Comparison of ENCODE assay signal across 15 mouse cellular contexts in the genomic region with DNA sequence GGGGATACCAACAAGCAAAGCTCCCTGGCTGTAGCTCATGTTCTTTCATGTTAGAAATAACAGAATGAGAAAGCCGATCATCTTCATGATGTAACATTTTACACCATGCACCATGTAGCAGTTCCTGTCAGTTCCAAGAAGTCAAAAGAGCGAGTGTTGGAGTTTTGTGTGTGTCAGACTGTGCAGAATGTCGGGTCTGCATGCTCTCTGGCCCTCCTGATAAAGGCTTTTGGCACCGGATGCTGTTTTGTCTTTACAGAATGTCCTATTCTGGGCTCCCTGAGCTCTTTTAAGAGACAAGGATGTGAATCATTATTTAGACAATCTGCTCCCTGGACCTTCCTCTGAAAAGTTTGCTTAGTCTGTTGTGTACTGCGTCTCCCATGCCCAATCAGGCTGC. TPM values are rescaled to one million over a fixed set of nuclear protein-coding genes. Genes with fewer than 3 reads are reported as not detected.
DNase-seq lines count a peak whose midpoint lies in the region; ATAC-seq lines count a peak whose summit lies in the region.
"Had no signal": no experiment of that assay in that cellular context is flagged by ENCODE, and none has a peak within 500 bp of the region (broad histone marks: within the 10 kb centered on the region; RNA-seq: fewer than 3 reads in every experiment).

No protein-coding gene starts in this region.

- no peaks in the 10 kb centered on the region for H3K27me3 ChIP-seq in kidney, embryonic 14.5 days (ENCODE audit: control insufficient read depth, insufficient read depth, low read length)
- H3K27me3 ChIP-seq: liver, embryonic 15.5 days had no signal

- peaks cover 6% of the 10 kb centered on the region; the same call in 1 of the 2 replicates for H3K4me1 ChIP-seq in kidney, embryonic 14.5 days (ENCODE audit: control insufficient read depth, insufficient read depth, low read length)
- H3K4me1 ChIP-seq: liver, embryonic 15.5 days; midbrain, embryonic 10.5 days had no signal

- WGBS in kidney, embryonic 14.5 days, result 67% methylated on average over 5 of the region's 5 CpGs

- no peak for ATAC-seq in kidney, embryonic 14.5 days (ENCODE audit: low FRiP score, low TSS enrichment)
- ATAC-seq: forebrain, embryonic 16.5 days had no signal

- H3K4me2 ChIP-seq in kidney, embryonic 14.5 days (replicated peaks; ENCODE audit: low read depth, low read length), result no peak overlapping the region
- H3K4me2 ChIP-seq: liver, embryonic 15.5 days had no signal

- H3K9me3 ChIP-seq in kidney, embryonic 14.5 days (ENCODE audit: control insufficient read depth, low read length), result no peaks in the 10 kb centered on the region
- H3K9me3 ChIP-seq: liver, embryonic 15.5 days; midbrain, embryonic 10.5 days had no signal

- H3K9ac ChIP-seq in kidney, embryonic 14.5 days (ENCODE audit: low read depth, low read length), result no peak overlapping the region
- H3K9ac ChIP-seq: liver, embryonic 15.5 days had no signal

- H3K4me3 ChIP-seq in kidney, embryonic 14.5 days (ENCODE audit: low read length), result no peak overlapping the region
- H3K4me3 ChIP-seq: liver, embryonic 15.5 days; midbrain, embryonic 10.5 days had no signal

- DNase-seq in adrenal gland, adult (ENCODE audit: inconsistent age in 2 of 2, low spot score in 1 of 2), result peak; percentile 9 to 46
- DNase-seq in adrenal gland, postnatal 4 days (ENCODE audit: low spot score in 2 of 2), result no peak
- peak; percentile 18 to 27 for DNase-seq in kidney, adult 8-10 months
- DNase-seq in ovary, adult 18-20 months (ENCODE audit: low spot score), result peak; percentile 55
- DNase-seq in ovary, postnatal 14 days (ENCODE audit: low spot score), result no peak
- DNase-seq in kidney, postnatal 4 days, result peak; percentile 5 to 15
- no peak for DNase-seq in gastrocnemius, postnatal 25 days
- DNase-seq: cerebellum, adult 11 months; cerebellum, postnatal 36 days; right cerebral cortex, adult 18-20 months; thymus, postnatal 36 days had no signal

- no peaks in the 10 kb centered on the region for H3K36me3 ChIP-seq in kidney, embryonic 14.5 days (ENCODE audit: control insufficient read depth, insufficient read depth, low read length)
- H3K36me3 ChIP-seq: liver, embryonic 15.5 days; midbrain, embryonic 10.5 days had no signal

- no peak overlapping the region for H3K27ac ChIP-seq in kidney, embryonic 14.5 days (ENCODE audit: low read depth, low read length)
- H3K27ac ChIP-seq: liver, embryonic 15.5 days; midbrain, embryonic 10.5 days had no signal

RNA-seq across cellular contexts. Expression of a gene that starts 22.0 kb away (rescaled TPM):
- 10 to 100 TPM; 24.8 to 30.2 TPM for total RNA-seq in adrenal gland, postnatal 4 days (2021)
- polyA plus RNA-seq in kidney, embryonic 14.5 days (2014; fragmentation: Nextera tagmentation; extraction: Ambion mirVana), result 3.9 and 4.6 TPM in 2 replicates
- total RNA-seq in gastrocnemius, postnatal 25 days (2021), result 1 to 10 TPM; 1.8 to 9.2 TPM

Comparison
In these comparisons a context has a peak if more than half of its experiments do, and no peak if none do; other contexts are left out.
1. DNase-seq: peak in adrenal gland, adult (2 of 2), kidney, adult 8-10 months (2 of 2), ovary, adult 18-20 months (single experiment) and kidney, postnatal 4 days (2 of 2); none in adrenal gland, postnatal 4 days (0 of 2), ovary, postnatal 14 days (single experiment) and gastrocnemius, postnatal 25 days (single experiment).